Mouse (Mus musculus): ENCODE data around the gene Tbc1d25.

Gene Tbc1d25

GRCm38 (mm10) chrX:8175504-8176385 lies at the start of gene Tbc1d25:
TSS of gene Tbc1d25 (minus strand) at chrX:8176181.
- peak; percentile 89 to 93 for DNase-seq

DNA sequence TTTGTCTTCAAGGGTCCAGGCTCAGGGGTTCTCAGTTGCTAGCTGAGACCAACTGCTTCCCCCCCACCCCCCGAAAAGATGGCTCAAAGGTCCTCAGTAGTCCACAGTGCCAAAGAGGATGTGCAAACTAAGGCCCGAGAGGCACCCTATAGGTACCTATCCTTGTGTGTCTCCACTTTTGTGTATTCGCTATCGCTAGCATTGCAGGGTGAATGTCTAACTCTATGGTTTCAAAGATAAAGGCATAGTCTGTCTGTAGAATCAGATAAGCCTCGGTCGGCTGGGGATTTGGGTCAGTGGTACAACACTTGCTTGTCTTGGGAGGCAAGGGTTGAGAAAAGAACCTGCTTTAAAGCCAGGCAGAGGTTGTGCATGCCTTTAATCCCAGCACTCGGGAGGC lies 47.5 kb upstream of the Tbc1d25 start:
- DNase-seq: no peak

DNA sequence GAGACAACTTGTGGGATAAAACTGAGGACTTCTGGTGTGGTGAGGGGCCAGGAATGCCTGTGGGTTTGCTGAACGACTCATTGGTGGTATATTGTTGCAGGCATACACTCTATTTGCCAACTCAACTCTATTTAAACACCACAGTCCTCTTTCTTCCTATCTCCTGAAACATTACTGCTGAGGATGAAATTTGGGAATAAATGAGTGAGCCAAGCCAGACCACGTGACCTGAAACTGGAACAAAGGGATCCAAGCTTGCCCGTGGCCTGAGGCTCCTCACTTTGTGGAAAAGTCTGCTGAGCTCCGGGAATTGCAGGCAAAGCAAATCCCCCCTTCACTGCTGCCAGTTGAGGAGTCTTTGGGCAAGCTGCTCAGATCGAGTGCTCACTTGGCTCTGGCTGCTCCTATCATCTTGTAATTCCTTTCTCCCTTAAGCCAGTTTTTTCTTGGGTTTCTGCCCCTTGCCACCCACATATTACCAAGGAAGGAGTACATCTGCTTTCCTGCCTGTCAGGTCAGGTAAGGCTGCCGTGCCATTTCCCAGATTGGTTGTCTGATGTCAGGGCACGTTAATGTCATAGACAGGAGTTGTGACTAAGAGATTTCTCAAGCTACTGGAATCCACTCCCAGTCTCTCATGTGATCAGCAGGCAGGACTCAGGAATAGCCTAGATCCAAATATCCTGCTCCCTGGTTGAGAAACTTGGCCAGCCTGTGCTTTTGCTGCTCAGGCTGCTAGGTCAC lies 46.9 kb upstream of the Tbc1d25 start:
- peak; percentile 54 to 59 for DNase-seq

DNA sequence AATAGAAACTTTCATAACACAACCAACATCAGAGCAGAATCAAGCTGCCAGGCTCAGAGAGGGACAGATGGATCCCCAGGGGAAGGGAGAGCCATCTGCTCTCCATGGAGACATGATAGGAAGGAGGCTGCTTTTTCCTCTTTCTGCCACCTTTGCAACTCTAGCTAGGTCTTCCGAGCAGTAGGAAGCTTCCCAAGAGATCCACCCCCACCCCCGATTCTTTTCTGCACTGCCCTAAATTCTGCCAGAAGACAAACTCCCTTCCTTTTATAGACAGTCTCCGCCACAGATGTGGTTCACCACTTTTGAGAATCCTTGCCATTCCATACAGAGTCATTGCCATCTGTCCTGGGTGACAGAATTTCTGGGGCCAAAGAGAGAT lies 46.3 kb upstream of the Tbc1d25 start:
- peak; percentile 58 to 66 for DNase-seq

- no peak for DNase-seq
Observed at GRCm38 (mm10) chrX:8219651-8220050, 43.7 kb upstream of the Tbc1d25 start.

GRCm38 (mm10) chrX:8218114-8218513 lies 42.1 kb upstream of the Tbc1d25 start:
- no peak for DNase-seq

DNA sequence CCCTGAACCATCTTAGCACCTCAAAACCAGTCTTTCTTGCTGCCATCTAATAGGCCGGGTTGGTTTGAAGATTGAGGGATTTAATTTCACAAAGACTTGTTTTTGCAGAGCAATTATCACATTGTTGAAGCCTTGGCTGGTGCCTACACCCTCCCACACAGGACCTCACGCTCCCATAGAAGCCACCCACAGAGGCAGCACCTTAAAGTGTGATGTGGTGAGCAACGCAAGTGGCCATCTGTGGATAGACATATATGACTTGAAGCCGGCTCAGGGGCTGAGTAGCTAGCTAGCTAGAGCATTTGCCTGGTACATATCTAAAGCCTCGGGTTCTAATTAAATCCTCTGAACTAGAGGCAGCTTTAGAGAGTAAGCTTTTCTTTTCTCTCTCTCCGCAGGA lies 41.4 kb upstream of the Tbc1d25 start:
- DNase-seq: no peak

GRCm38 (mm10) chrX:8211490-8212207 lies 35.7 kb upstream of the Tbc1d25 start:
- no peak for DNase-seq

GRCm38 (mm10) chrX:8209720-8210119 lies 33.7 kb upstream of the Tbc1d25 start:
- no peak for DNase-seq

DNA sequence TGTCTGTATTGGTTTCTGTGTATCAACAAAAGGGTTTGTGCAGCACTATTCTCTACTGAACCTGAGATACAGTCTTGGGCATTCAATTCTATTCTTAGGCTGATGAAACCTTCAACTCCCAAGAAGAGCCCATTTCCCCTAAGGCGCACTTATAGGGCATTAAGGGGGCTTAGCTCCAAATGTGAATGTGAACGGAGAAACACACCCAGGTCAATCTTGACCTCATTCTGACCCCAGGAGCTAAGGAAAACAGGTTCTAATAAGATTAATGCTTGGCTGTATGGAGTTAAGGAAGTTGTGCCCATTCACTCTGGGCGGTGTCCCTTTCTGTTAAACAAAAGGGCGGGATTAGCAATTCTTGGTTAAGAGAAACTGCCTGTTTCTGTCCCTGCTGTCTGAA lies 31.2 kb upstream of the Tbc1d25 start:
- DNase-seq: no peak

GRCm38 (mm10) chrX:8206694-8207197 lies 30.8 kb upstream of the Tbc1d25 start:
- no peak for DNase-seq

GRCm38 (mm10) chrX:8206015-8206693 lies 30.2 kb upstream of the Tbc1d25 start, which contains the start of gene Porcn:
TSS of gene Porcn (minus strand) at chrX:8206525.
- DNase-seq: peak; percentile 91 to 96

DNA sequence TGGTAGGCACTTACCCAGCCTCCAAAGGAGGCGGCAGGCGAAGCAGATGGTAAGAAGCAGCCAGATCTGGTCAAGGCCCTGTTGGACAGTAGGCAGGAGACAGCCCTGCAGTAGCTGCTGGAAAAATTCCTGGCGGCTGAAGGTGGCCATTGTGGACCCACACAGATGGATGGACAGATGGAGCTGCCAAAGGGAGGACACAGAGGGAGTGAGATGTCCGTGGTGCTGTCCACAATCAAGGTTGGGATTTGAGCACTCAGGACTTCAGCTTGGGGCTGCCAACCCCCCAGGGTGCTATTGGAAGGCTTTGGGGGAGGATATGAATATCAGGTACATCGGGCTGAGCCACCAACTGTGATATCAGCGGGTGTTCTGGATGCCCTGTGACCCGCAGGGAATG lies 29.6 kb upstream of the Tbc1d25 start:
- DNase-seq: peak; percentile 80 to 88

DNA sequence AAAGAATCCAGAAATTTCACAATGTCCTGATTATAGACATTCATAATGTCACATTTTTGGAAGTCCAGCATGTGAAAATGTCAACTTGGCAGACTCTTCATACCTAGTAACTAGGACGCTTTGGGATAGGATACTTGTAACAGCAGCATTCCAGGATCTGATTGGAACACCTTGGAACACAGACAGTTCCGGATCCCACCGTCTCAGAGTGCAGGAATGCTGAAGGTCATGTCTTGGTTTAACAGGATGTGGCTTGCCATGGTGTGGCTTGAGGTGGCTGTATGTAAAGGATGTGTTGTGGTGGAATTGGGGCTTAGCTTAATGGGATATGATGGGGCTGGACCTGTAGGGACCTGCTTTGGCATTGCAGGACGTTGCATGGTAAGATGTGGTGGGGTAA lies 29.1 kb upstream of the Tbc1d25 start:
- DNase-seq: peak in 1 of 2 experiments; percentile 22

GRCm38 (mm10) chrX:8204076-8204475 lies 28.1 kb upstream of the Tbc1d25 start:
- DNase-seq: peak in 1 of 2 experiments; percentile 32

DNA sequence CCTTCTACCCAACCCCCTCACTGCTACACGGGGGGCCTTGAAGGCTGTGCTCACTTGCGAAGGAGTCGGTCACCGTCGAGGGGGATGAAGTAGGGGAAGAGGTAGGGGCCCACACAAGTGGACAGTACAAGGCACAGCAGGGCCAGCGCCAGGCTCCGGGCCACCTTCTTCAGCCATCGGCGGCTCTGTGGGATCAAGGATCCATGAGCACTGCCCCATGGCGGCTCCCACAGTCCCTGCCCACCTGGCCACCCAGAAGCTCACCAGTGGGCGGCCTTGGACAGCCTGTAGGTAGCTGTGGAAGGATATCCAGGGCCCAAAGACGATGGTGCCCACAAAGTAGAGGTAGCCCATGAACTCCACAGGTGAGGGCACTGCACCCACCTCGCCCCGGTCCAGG lies 27.1 kb upstream of the Tbc1d25 start:
- no peak for DNase-seq

DNA sequence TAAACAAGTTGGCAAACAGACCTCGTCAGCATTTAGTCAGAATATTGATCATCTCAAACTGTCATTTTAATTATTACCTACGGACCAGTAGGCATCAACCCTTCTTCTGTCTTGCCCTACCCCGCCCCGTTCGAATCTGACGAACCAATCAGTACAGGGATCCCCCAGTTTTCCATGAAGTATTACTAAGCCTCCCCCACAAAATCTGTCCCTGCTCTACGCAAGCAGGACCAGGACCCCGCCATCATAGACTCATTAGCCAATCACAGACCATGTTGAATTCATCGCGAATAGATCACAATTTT lies 17.4 kb upstream of the Tbc1d25 start, which contains the start of gene Ebp:
Ebp (minus strand) TSS at position 94 of the 305 bp plus-strand sequence.
- peak in 1 of 2 experiments; percentile 62 for DNase-seq

DNA sequence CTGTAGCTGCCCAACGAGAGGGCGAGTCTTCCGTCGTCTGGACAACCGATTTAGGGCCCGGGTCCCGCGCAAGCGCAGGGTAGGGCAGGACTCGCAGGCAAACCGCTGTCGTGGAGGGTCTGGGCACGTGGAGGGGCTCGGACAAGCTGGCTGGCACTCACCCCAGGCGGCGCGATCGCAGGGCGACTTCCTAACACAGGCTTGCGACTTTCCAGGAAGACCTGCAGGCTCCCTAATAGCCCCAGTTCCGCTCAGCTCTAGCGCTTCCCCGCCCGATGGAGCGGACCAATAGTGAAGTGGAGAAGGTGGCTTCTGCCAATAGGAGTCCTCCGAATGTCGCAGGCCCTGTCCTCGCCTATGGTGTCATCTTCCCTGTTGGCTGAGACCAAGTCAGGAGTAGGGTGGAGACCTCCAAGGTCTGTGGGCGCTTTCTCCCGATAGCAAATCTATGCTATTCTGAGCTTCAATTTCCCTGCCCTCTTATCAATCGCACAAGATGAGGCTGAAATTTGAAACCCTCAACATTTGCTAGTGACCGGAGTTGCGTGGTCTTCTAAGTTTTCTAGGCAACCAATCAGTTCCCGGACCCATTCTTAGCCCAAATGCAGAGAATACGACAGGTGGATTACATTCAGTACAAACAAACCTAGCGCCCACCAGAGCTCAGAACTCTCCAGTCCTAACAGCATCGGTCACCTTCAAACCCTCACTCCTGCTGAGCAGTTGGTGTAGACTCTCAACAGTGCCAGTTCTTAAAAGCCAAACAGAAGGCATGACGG lies 16.8 kb upstream of the Tbc1d25 start:
- peak; percentile 85 to 88 for DNase-seq

- no peak for DNase-seq
Observed at GRCm38 (mm10) chrX:8192126-8192639, 16.2 kb upstream of the Tbc1d25 start.

DNA sequence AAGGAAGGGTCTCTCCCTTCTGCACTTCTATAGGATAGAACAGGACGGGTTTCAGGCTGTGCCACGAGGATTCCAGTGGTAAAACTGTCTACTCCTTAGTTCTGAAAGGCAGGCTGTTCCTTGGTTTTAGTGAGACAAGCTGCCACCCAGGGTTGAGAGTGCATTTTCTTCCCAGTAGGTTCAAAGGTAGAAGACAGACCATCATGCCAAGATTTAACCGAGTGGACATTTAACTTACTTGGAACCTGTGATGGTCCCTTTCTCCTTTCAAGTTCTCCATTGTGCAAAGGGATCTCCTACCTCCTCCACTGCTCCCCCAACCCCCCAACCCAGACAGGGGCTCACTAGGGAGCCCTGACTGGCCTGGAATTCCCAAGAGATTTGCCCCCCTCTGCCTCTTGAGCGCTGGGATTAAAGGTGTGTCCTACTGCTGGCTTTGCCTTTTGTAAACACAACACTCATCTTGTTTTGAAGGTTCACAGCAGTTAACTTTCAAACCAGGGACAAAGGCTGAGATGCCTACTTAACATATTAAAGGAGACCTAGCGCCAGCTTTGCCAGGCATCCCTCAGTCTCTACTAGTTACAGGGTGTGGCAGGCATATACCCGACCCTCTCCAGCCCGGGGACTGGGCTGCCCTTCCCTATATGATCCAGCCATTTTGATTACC lies 7.0 kb upstream of the Tbc1d25 start:
- no peak for DNase-seq

DNA sequence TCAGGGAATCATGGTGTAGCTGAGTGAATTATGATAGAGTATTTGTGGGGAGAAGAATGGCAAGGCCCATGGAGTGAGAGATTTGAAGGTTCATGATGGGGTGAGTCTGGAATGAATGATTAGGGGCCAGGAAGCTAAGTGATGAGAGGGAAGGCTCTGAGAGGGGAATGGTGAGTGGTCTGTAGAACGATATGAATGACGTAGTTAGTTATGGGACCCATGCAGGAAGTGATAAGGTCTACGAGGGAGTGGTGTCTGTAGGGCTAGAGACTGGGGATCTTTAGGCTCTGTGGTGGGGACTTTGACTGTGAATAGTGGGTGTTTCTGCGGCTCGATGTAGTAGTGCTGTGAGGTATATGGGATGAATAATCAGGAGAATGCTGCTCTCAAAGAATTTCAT lies 3.7 kb upstream of the Tbc1d25 start:
- DNase-seq: no peak
